Mouse (Mus musculus) heart, adult 2 months (tissue): ENCODE data around the gene Sf1. TPM values are rescaled to one million over a fixed set of nuclear protein-coding genes. Genes with fewer than 3 reads are reported as not detected.

Experiments used
- DNase-seq, 2 experiments: peaks; one replicate each; pipeline ENCODE4 v3.0.0; 2021
- H3K27ac ChIP-seq: fragments of 200-600 bp; 2 replicates; pipeline ENCODE4 v1.8.1; 2022
- H3K27me3 ChIP-seq: fragments of 200-500 bp; 2 replicates; pipeline ENCODE4 v1.6.1; 2012; ENCODE audit warnings: mild to moderate bottlenecking, low read length, inconsistent platforms, mixed read lengths; ENCODE audit not compliant: control insufficient read depth, insufficient read depth
- H3K36me3 ChIP-seq: fragments of 200-500 bp; 2 replicates; pipeline ENCODE4 v1.6.1; 2012; ENCODE audit warnings: low read length, inconsistent platforms; ENCODE audit not compliant: control insufficient read depth, insufficient read depth
- H3K4me1 ChIP-seq: fragments of 200-500 bp; 2 replicates; pipeline ENCODE4 v1.6.1; 2011; ENCODE audit warnings: low read length; ENCODE audit not compliant: control insufficient read depth, insufficient read depth
- H3K4me3 ChIP-seq: fragments of 200-600 bp; 2 replicates; pipeline ENCODE4 v1.8.1; 2022
- H3K79me2 ChIP-seq: fragments of 200-500 bp; replicated peaks from 2 replicates; pipeline ENCODE4 v1.6.1; 2012; ENCODE audit warnings: mild to moderate bottlenecking, inconsistent platforms, low read length, moderate library complexity, mixed read lengths; ENCODE audit not compliant: control insufficient read depth, insufficient read depth
- H3K9ac ChIP-seq: fragments of 200-500 bp; 2 replicates; pipeline ENCODE4 v1.6.1; 2012; ENCODE audit warnings: low read depth, mild to moderate bottlenecking, control low read depth, inconsistent platforms, low read length, mixed read lengths
- CTCF ChIP-seq: fragments of 200-600 bp; IDR thresholded peaks from 2 replicates; pipeline ENCODE4 v1.8.1; 2022; ENCODE audit warnings: antibody characterized with exemption, mild to moderate bottlenecking, moderate library complexity
- EP300 ChIP-seq: fragments of 200-500 bp; IDR thresholded peaks from 2 replicates; pipeline ENCODE4 v1.6.1; 2011; ENCODE audit warnings: low read depth, low read length, control low read depth; ENCODE audit not compliant: insufficient read depth
- POLR2A ChIP-seq: fragments of 200-500 bp; IDR thresholded peaks from 2 replicates; pipeline ENCODE4 v1.6.1; 2011; ENCODE audit warnings: mild to moderate bottlenecking, low read depth, low read length, control low read depth; ENCODE audit not compliant: insufficient read depth
- WGBS: fragments of 180-500 bp; shearing (Covaris S2); methylation state at CpG from one replicate; pipeline ENCODE4 v1.1.7; 2018; 5-methylcytosine and 5-hydroxymethylcytosine counted together
- intact Hi-C: fragments of 180-260 bp; cut with DNase I; formaldehyde crosslinking; loops from one replicate; pipeline ENCODE4 v1.15.1; 2025
- polyA plus RNA-seq: library from polyadenylated mRNA; depleted of rRNA; stranded (reverse); fragments of >200 nt; gene quantifications from 2 replicates; pipeline ENCODE4 v1.2.3, GENCODE M21; 2012
- total RNA-seq, 2 experiments: library from RNA; stranded (reverse); gene quantifications; 2 replicates each; pipeline ENCODE4 v1.2.3; 2021

The Sf1 gene
- total and polyA plus RNA-seq, 3 experiments: 58.5 to 103 (median 93.0) TPM

DNA sequence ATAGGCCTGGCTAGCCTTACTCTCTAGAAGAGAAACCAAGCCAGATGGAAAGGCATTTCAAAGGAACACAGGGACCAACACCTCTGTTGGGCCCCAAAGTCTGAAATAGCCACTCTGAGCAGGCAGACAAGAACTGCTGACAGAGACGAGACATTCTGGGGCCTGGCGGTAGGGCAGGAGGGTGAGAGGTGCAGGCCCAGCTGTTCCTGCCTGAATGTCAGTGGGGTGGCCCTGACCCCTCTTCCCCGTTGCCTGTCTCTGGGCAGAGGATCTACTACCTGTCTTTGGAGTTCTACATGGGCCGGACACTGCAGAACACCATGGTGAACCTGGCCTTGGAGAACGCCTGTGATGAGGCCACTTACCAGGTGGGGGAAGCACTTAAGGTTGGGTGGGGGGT is 21.9 kb downstream of the Sf1 start:
- TF ChIP-seq EP300 (no peak), CTCF (no peak), POLR2A (no peak)
- H3K9ac ChIP-seq: peak overlapping the region; percentile 60
- 0 out of 2 replicates have a peak, but pooled peaks cover 1% of the 10 kb centered on the region for H3K79me2 ChIP-seq
- no peak for DNase-seq
- no peaks in the 10 kb centered on the region for H3K27me3 ChIP-seq
- peaks cover 3% of the 10 kb centered on the region; the same call in 1 of the 2 replicates for H3K36me3 ChIP-seq
- WGBS: 48% methylated on average over 5 of the region's 5 CpGs
- peak overlapping the region; percentile 92 for H3K27ac ChIP-seq
- intact Hi-C loops: no loop called here
- H3K4me3 ChIP-seq: peak overlapping the region; percentile 62
- H3K4me1 ChIP-seq: peaks cover 17% of the 10 kb centered on the region

DNA sequence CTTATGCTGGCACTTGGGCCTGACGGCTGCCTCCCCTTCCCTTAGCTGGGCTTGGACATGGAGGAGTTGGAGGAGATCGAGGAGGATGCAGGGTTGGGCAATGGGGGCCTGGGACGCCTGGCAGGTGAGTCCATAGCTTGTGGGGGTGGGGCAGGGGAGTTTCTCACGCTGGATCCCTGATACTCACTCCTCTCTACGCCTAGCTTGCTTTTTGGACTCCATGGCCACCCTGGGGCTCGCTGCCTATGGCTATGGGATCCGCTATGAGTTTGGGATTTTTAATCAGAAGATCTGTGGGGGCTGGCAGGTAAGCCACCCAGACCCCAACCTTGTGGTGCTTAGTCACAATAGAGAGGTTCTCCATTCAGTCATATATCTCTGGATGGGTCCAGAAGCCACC is 22.3 kb downstream of the Sf1 start:
- H3K79me2 ChIP-seq: 0 out of 2 replicates have a peak, but pooled peaks cover 1% of the 10 kb centered on the region
- no peak for DNase-seq
- H3K9ac ChIP-seq: peak overlapping the region; percentile 60
- H3K4me3 ChIP-seq: peak overlapping the region; percentile 62
- intact Hi-C loops: no loop called here
- peaks cover 17% of the 10 kb centered on the region for H3K4me1 ChIP-seq
- TF ChIP-seq POLR2A: no peak
- TF ChIP-seq EP300: no peak
- no peak for TF ChIP-seq CTCF
- H3K36me3 ChIP-seq: peaks cover 3% of the 10 kb centered on the region; the same call in 1 of the 2 replicates
- WGBS: 59% methylated on average over 7 of the region's 7 CpGs
- peak overlapping the region; percentile 92 for H3K27ac ChIP-seq
- H3K27me3 ChIP-seq: no peaks in the 10 kb centered on the region

DNA sequence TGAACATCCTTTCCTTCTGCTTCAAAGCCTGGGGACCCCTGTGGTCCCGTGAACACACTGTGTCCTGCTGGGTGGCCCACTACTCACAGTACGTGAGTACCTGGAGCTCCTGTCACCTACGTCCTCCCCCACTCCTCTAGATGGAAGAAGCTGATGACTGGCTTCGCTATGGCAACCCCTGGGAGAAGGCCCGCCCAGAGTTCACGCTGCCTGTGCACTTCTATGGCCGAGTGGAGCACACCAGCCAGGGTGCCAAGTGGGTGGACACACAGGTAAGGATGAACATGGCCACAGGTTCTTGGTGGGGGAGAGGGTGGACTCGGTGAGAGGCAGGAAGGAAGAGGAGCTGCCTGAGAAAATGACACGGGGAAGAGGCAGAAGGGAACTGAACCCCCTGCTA is 22.7 kb downstream of the Sf1 start:
- no peaks in the 10 kb centered on the region for H3K27me3 ChIP-seq
- no peak for TF ChIP-seq CTCF
- TF ChIP-seq POLR2A: no peak
- TF ChIP-seq EP300: no peak
- H3K4me1 ChIP-seq: peaks cover 17% of the 10 kb centered on the region
- H3K79me2 ChIP-seq: 0 out of 2 replicates have a peak, but pooled peaks cover 1% of the 10 kb centered on the region
- no peak for DNase-seq
- H3K9ac ChIP-seq: peak overlapping the region; percentile 2
- intact Hi-C loops: no loop called here
- WGBS: 60% methylated on average over 9 of the region's 9 CpGs
- peaks cover 3% of the 10 kb centered on the region; the same call in 1 of the 2 replicates for H3K36me3 ChIP-seq
- H3K27ac ChIP-seq: peak overlapping the region; percentile 28; the same call in 1 of the 2 replicates
- H3K4me3 ChIP-seq: peak overlapping the region; percentile 62

DNA sequence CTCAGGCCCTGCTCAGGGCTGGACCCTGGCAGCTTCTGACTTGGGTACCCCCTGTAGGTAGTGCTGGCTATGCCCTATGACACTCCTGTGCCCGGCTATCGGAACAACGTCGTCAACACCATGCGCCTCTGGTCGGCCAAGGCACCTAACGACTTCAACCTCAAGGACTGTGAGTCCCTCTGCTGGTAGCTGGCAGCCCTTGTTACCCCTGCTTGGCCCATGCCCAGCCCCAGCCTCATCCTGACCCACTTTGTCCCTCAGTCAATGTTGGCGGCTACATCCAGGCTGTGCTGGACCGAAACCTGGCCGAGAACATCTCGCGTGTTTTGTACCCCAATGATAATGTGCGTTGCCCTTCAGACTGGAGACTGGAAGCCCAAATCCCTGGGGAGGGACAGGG is 24.5 kb downstream of the Sf1 start:
- Histone ChIP-seq H3K27ac (peak overlapping the region; percentile 29; the same call in 1 of the 2 replicates), H3K4me3 (no peak overlapping the region), H3K79me2 (0 out of 2 replicates have a peak, but pooled peaks cover 1% of the 10 kb centered on the region), H3K9ac (no peak overlapping the region), H3K4me1 (peaks cover 12% of the 10 kb centered on the region), H3K36me3 (peaks cover 3% of the 10 kb centered on the region; the same call in 1 of the 2 replicates), H3K27me3 (no peaks in the 10 kb centered on the region)
- intact Hi-C loops: loop anchor here (2.0 kb wide), 1 partner anchor 15 kb away; no protein-coding TSS in a partner anchor
- TF ChIP-seq POLR2A: no peak
- peak; percentile 66 for TF ChIP-seq CTCF
- 0 out of 2 replicates have a peak, but pooled peaks have one; percentile 52 for TF ChIP-seq EP300
- WGBS: 65% methylated on average over 13 of the region's 13 CpGs
- DNase-seq: peak in 1 of 2 experiments; percentile 77

DNA sequence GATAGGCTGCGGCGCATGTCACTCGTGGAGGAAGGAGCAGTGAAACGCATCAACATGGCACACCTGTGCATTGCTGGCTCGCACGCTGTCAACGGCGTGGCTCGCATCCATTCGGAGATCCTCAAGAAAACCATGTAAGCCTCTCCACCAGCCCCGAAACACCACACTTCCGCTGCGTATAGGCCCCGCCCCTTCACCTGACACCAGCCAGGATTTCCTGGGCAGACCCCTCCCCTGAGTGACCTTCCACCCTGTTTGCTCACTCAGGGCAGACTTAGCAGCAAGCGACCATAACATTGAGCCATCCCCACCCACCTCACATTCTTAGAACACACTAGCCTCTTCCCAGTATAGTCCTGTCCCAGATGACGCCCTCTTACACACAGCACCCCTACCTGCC is 26.3 kb downstream of the Sf1 start:
- Histone ChIP-seq H3K4me1 (peaks cover 6% of the 10 kb centered on the region; the same call in 1 of the 2 replicates), H3K36me3 (peaks cover 3% of the 10 kb centered on the region; the same call in 1 of the 2 replicates), H3K9ac (no peak overlapping the region), H3K79me2 (0 out of 2 replicates have a peak, but pooled peaks cover 1% of the 10 kb centered on the region), H3K27me3 (no peaks in the 10 kb centered on the region), H3K27ac (no peak overlapping the region), H3K4me3 (no peak overlapping the region)
- intact Hi-C loops: loop anchor here (2.0 kb wide), 1 partner anchor 17 kb away; no protein-coding TSS in a partner anchor
- DNase-seq: no peak
- WGBS: 41% methylated on average over 16 of the region's 16 CpGs
- no peak for TF ChIP-seq POLR2A
- no peak for TF ChIP-seq EP300
- no peak for TF ChIP-seq CTCF

DNA sequence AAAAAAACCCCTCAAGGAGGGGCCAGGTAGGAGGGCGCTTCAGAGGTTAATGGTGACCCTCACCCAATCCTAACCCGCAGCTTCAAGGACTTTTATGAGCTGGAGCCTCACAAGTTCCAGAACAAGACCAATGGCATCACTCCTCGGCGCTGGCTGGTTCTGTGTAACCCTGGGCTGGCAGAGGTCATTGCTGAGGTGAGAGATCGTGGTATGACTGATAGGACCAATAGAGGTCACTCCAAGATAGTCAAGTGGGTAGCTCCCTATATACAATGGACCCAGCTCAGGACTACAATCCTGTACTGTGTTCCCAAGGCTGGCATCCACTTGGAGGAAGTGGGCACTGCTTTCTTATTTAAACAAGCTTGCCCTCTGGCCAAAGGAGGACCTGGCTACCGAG is 26.8 kb downstream of the Sf1 start:
- Histone ChIP-seq H3K79me2 (0 out of 2 replicates have a peak, but pooled peaks cover 1% of the 10 kb centered on the region), H3K27me3 (no peaks in the 10 kb centered on the region), H3K9ac (no peak overlapping the region), H3K4me3 (no peak overlapping the region), H3K4me1 (peaks cover 6% of the 10 kb centered on the region; the same call in 1 of the 2 replicates), H3K27ac (no peak overlapping the region), H3K36me3 (peaks cover 3% of the 10 kb centered on the region; the same call in 1 of the 2 replicates)
- no peak for DNase-seq
- TF ChIP-seq CTCF (no peak), EP300 (no peak)
- WGBS: 73% methylated on average over 6 of the region's 6 CpGs
- intact Hi-C loops: no loop called here
